Mouse (Mus musculus): Measurements from ENCODE around the gene Gstm4.
"Not testable (repeated sequence)": the region's sequence is repeated elsewhere in the genome, so short reads cannot be mapped to it uniquely, and the experiment has no call there.

The Gstm4 gene

GRCm38 (mm10) chr3:108018190-108018820 lies 26.4 kb downstream of the Gstm4 start:
- no peak for DNase-seq (ENCODE audit: low spot score in 2 of 2)

GRCm38 (mm10) chr3:108017473-108018189 lies 27.1 kb downstream of the Gstm4 start, which contains the start of gene Gstm1:
Gene Gstm1 (minus strand): TSS chr3:108017973.
- peak; percentile 75 to 89 for DNase-seq (ENCODE audit: low spot score in 2 of 2)

GRCm38 (mm10) chr3:108016468-108016867 lies 28.2 kb downstream of the Gstm4 start:
- not testable (repeated sequence) for DNase-seq (ENCODE audit: low spot score in 2 of 2)

GRCm38 (mm10) chr3:108014974-108015346 lies 29.7 kb downstream of the Gstm4 start:
- no peak for DNase-seq (ENCODE audit: low spot score in 2 of 2)

- no peak for DNase-seq (ENCODE audit: low spot score in 2 of 2)
Observed at GRCm38 (mm10) chr3:108014098-108014973, 30.4 kb downstream of the Gstm4 start.

GRCm38 (mm10) chr3:108013331-108013871 lies 31.3 kb downstream of the Gstm4 start:
- no peak for DNase-seq (ENCODE audit: low spot score in 2 of 2)

- DNase-seq (ENCODE audit: low spot score in 2 of 2), result no peak
Observed at GRCm38 (mm10) chr3:108011558-108011957, 33.1 kb downstream of the Gstm4 start.

GRCm38 (mm10) chr3:108010286-108010685 lies 34.4 kb downstream of the Gstm4 start:
- DNase-seq (ENCODE audit: low spot score in 2 of 2), result peak in 1 of 2 experiments; percentile 34

- no peak for DNase-seq (ENCODE audit: low spot score in 2 of 2)
Observed at GRCm38 (mm10) chr3:108002021-108002420, 42.7 kb downstream of the Gstm4 start.

GRCm38 (mm10) chr3:107999491-107999890 lies 45.2 kb downstream of the Gstm4 start:
- no peak for DNase-seq (ENCODE audit: low spot score in 2 of 2)

- DNase-seq (ENCODE audit: low spot score in 2 of 2), result no peak
Observed at GRCm38 (mm10) chr3:107998591-107998990, 46.1 kb downstream of the Gstm4 start.

GRCm38 (mm10) chr3:107996576-107996975 lies 48.1 kb downstream of the Gstm4 start:
- no peak for DNase-seq (ENCODE audit: low spot score in 2 of 2)

- not testable (repeated sequence) for DNase-seq (ENCODE audit: low spot score in 2 of 2)
Observed at GRCm38 (mm10) chr3:107995974-107996373, 48.7 kb downstream of the Gstm4 start.

All from cerebellum, postnatal 4 days (tissue).